Comparison of ENCODE assay signal across 8 mouse cellular contexts in genomic region chr7:80688556-80689220, GRCm38 (mm10). TPM values are rescaled to one million over a fixed set of nuclear protein-coding genes. Genes with fewer than 3 reads are reported as not detected.
DNase-seq lines count a peak whose midpoint lies in the region; ATAC-seq and TF ChIP-seq lines count a peak whose summit lies in the region.

Gene Crtc3, minus strand, starts transcription at chr7:80688877.

- H3K4me2 ChIP-seq in lung, embryonic 16.5 days (ENCODE audit: low read depth, low read length): peak within 1 kb of the TSS; percentile 84

- TF ChIP-seq POLR2A in thymus, adult 2 months (IDR thresholded peaks at IDR 0.05; ENCODE audit: control insufficient read depth, extremely low read depth, insufficient read depth, low read length, poor library complexity): peak; percentile 88

- no peaks in the 10 kb centered on the region for H3K36me3 ChIP-seq in lung, embryonic 16.5 days (ENCODE audit: control insufficient read depth, insufficient read depth, low read length)
- no peaks in the 10 kb centered on the region for H3K36me3 ChIP-seq in thymus, adult 2 months (ENCODE audit: control insufficient read depth, insufficient read depth, low read length)

- no peaks in the 10 kb centered on the region for H3K27me3 ChIP-seq in lung, embryonic 16.5 days (ENCODE audit: control insufficient read depth, insufficient read depth, low read depth, low read length)
- H3K27me3 ChIP-seq in thymus, adult 2 months (ENCODE audit: control insufficient read depth, insufficient read depth, low read length): no peaks in the 10 kb centered on the region

- H3K9me3 ChIP-seq in lung, embryonic 16.5 days (ENCODE audit: control insufficient read depth, low read length): no peaks in the 10 kb centered on the region; the same call in 1 of the 2 replicates

- WGBS in lung, embryonic 16.5 days: 0% methylated on average over 68 of the region's 83 CpGs
- WGBS in thymus, adult 2 months: 2% methylated on average over 82 of the region's 83 CpGs

- H3K27ac ChIP-seq in lung, embryonic 16.5 days (ENCODE audit: low read length): peak within 1 kb of the TSS; percentile 95
- H3K27ac ChIP-seq in thymus, adult 2 months (ENCODE audit: control insufficient read depth, insufficient read depth, low read length): peak within 1 kb of the TSS; percentile 54; the same call in 1 of the 2 replicates

- peak within 1 kb of the TSS; percentile 97 for H3K9ac ChIP-seq in lung, embryonic 16.5 days (ENCODE audit: low read length)

- peaks cover 13% of the 10 kb centered on the region for H3K4me1 ChIP-seq in lung, embryonic 16.5 days (replicated peaks; ENCODE audit: control insufficient read depth, insufficient read depth, low read length)
- H3K4me1 ChIP-seq in thymus, adult 2 months (replicated peaks; ENCODE audit: control insufficient read depth, insufficient read depth, low read length): peaks cover 15% of the 10 kb centered on the region

- H3K4me3 ChIP-seq in lung, embryonic 16.5 days (ENCODE audit: low read length): peak within 1 kb of the TSS; percentile 89
- H3K4me3 ChIP-seq in thymus, adult 2 months (ENCODE audit: control insufficient read depth, insufficient read depth, low read length): peak within 1 kb of the TSS; percentile 71

- peak; percentile 79 for DNase-seq in MN1 (ENCODE audit: low spot score)
- peak; percentile 68 for DNase-seq in cerebellum, adult 8-10 months
- DNase-seq in heart, postnatal 4 days: peak; percentile 72
- peak in 1 of 2 experiments; percentile 48 for DNase-seq in layer of hippocampus, adult 8-10 months (ENCODE audit: low spot score in 2 of 2)
- peak; percentile 55 for DNase-seq in ovary, adult 18-20 months (ENCODE audit: low spot score)
- peak; percentile 55 for DNase-seq in thymus, adult 2 months

- TF ChIP-seq CTCF in thymus, adult 2 months (IDR thresholded peaks at IDR 0.05; ENCODE audit: borderline replicate concordance, control insufficient read depth, extremely low read depth, insufficient read depth, low read length, poor library complexity): peak; percentile 67; the same call in 1 of the 2 replicates

- peak; percentile 62 for ATAC-seq in frontal cortex, adult (ENCODE audit: low TSS enrichment)
- peak; percentile 93 for ATAC-seq in lung, embryonic 16.5 days (ENCODE audit: low read depth)

RNA-seq across cellular contexts. Expression of gene Crtc3, which starts in this region (rescaled TPM):
- total RNA-seq in heart, postnatal 4 days (2021): 10 to 100 TPM; 19.5 to 20.3 TPM
- total RNA-seq in layer of hippocampus, adult 8-10 months (2022): 10 to 100 TPM; 20.5 to 24.6 (median 21.8) TPM
- polyA plus RNA-seq in lung, embryonic 16.5 days (2015; fragmentation: Nextera tagmentation; extraction: Ambion mirVana): 18.6 and 20.8 TPM in 2 replicates
- polyA plus RNA-seq in thymus, adult 2 months (2012; rRNA removed): 40.3 and 43.6 TPM in 2 replicates
